Mouse (Mus musculus) left cerebral cortex, postnatal 25 days (tissue): ENCODE measurements around the gene Mat2a. TPM values are rescaled to one million over a fixed set of nuclear protein-coding genes. Genes with fewer than 3 reads are reported as not detected.

Experiments
- DNase-seq, 2 experiments: peaks; one replicate each; pipeline ENCODE4 v3.0.0; 2022; ENCODE audit warnings: low spot score in 2 of 2, mixed read lengths in 1 of 2
- intact Hi-C: fragments of 180-260 bp; cut with DNase I; formaldehyde crosslinking; loops from one replicate; pipeline ENCODE4 v1.15.1; 2025
- total RNA-seq, 2 experiments: library from RNA; stranded (reverse); gene quantifications; 2 replicates each; pipeline ENCODE4 v1.2.3; 2021

Mat2a gene
- total RNA-seq, 2 experiments from 2014 or later = 168 to 176 TPM

GRCm38 (mm10) chr6:72388266-72388665 lies 51.1 kb downstream of the Mat2a start:
- intact Hi-C loops = no loop called here

DNA sequence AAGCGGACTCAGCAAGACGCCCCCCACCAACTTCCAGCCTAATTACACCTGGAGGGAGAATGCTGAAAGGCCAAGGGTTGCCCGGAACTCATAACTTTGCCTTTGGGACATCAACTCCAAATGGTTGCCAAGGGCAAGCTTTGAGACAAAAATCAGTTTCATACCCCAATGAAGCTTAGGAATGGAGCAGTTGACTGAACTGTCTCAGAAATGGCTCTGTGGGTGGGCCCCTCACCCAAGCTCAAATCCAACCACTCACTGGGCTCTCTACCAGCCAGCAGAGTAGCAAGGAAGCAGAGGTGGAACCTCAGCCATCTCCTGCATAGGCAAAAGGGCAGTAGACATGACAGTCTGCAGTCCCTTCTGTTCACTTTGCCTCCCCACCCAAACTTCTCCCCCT lies 51.5 kb downstream of the Mat2a start:
- intact Hi-C loops = no loop called here
- DNase-seq = no peak

More at GRCm38 (mm10) chr6:72388266-72388665, 51.1 kb downstream of the Mat2a start:
- DNase-seq = no peak

- intact Hi-C loops = no loop called here
- no peak for DNase-seq
Measured at GRCm38 (mm10) chr6:72386561-72386960, 52.8 kb downstream of the Mat2a start.

GRCm38 (mm10) chr6:72385258-72385657 lies 54.1 kb downstream of the Mat2a start:
- intact Hi-C loops = no loop called here
- no peak for DNase-seq

DNA sequence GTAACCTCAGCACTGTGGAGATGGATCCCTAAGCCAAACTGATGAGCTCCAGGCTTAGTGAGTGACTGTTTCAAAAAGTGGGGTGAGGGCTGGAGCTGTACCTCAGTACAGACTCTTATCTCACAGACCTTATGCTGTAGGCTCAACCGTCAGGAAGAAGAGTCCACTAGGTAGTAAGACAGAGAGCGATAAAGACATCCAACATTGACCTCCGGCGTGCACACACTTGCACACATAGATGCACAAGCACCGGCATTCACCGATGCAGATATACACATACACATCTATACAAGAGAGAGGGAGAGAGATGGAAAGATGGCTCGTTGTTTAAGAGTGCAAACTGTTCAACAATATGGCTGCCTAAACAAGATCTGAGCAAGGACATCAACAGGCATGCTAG lies 55.4 kb downstream of the Mat2a start:
- DNase-seq = no peak
- intact Hi-C loops = no loop called here

- DNase-seq = no peak
- intact Hi-C loops = no loop called here
Measured at GRCm38 (mm10) chr6:72383142-72383820, 56.1 kb downstream of the Mat2a start.

Other genes with a start within 250 kb of the Mat2a start
- gene Atoh8, start 204.0 kb downstream of the Mat2a start, total RNA-seq = 1 to 10 TPM; 1.4 to 1.8 TPM
- not detected for gene Sftpb, start 134.9 kb downstream of the Mat2a start, total RNA-seq
- gene Usp39, start 94.4 kb downstream of the Mat2a start, total RNA-seq = 10 to 100 TPM; 32.3 to 34.8 TPM
- gene 0610030E20Rik, start 92.2 kb downstream of the Mat2a start, total RNA-seq = 10 to 100 TPM; 15.1 to 16.9 TPM
- 1 to 10 TPM; 7.9 to 8.7 TPM for gene Tmem150a, start 84.1 kb downstream of the Mat2a start, total RNA-seq
- gene Rnf181, start 72.6 kb downstream of the Mat2a start, total RNA-seq = 10 to 100 TPM; 69.9 to 71.1 TPM
- 1 to 10 TPM; 4.0 to 4.6 TPM for gene Vamp5, start 59.1 kb downstream of the Mat2a start, total RNA-seq
- gene Vamp8, start 48.9 kb downstream of the Mat2a start, total RNA-seq = 10 to 100 TPM; 10.5 to 12.7 TPM
- 10 to 100 TPM; 19.2 to 19.3 TPM for gene Ggcx, start 25.2 kb downstream of the Mat2a start, total RNA-seq
- gene Sh2d6, start 82.1 kb upstream of the Mat2a start, total RNA-seq = under 1 TPM; 0.28 to 0.94 TPM
- gene Capg, start 104.8 kb upstream of the Mat2a start, total RNA-seq = 1 to 10 TPM; 1.9 to 2.9 TPM
- 10 to 100 TPM; 18.0 to 18.3 TPM for gene Elmod3, start 158.9 kb upstream of the Mat2a start, total RNA-seq
- 10 to 100 TPM; 46.2 to 60.5 TPM for gene Retsat, start 158.9 kb upstream of the Mat2a start, total RNA-seq
- gene Tgoln1, start 177.4 kb upstream of the Mat2a start, total RNA-seq = 10 to 100 TPM; 87.7 to 91.5 TPM